36 mouse cellular contexts compared by ENCODE assay signal in genomic region chr1:86399322-86399721, GRCm38 (mm10). TPM values are rescaled to one million over a fixed set of nuclear protein-coding genes. Genes with fewer than 3 reads are reported as not detected.
DNase-seq lines count a peak whose midpoint lies in the region; ATAC-seq and TF ChIP-seq lines count a peak whose summit lies in the region.
"Had no signal": no experiment of that assay in that cellular context is flagged by ENCODE, and none has a peak within 500 bp of the region (broad histone marks: within the 10 kb centered on the region; RNA-seq: fewer than 3 reads in every experiment).

No protein-coding gene starts in this region.

- no peak overlapping the region for H3K4me2 ChIP-seq in liver, postnatal 0 days (ENCODE audit: low read depth, low read length)
- H3K4me2 ChIP-seq in midbrain, embryonic 16.5 days (ENCODE audit: low read length), result no peak overlapping the region
- H3K4me2 ChIP-seq: embryonic facial prominence, embryonic 13.5 days; forebrain, embryonic 12.5 days; heart, embryonic 15.5 days; intestine, embryonic 15.5 days; limb, embryonic 13.5 days; lung, embryonic 14.5 days; neural tube, embryonic 13.5 days had no signal

- TF ChIP-seq EP300 in liver, postnatal 0 days (IDR thresholded peaks at IDR 0.05; ENCODE audit: low read depth), result no peak

- H3K9me3 ChIP-seq in liver, postnatal 0 days (ENCODE audit: low read length), result no peaks in the 10 kb centered on the region
- no peaks in the 10 kb centered on the region for H3K9me3 ChIP-seq in midbrain, embryonic 16.5 days (replicated peaks; ENCODE audit: control insufficient read depth, low read length, poor library complexity, severe bottlenecking)
- H3K9me3 ChIP-seq: embryonic facial prominence, embryonic 13.5 days; forebrain, embryonic 12.5 days; heart, embryonic 15.5 days; hindbrain, embryonic 10.5 days; intestine, embryonic 15.5 days; limb, embryonic 13.5 days; neural tube, embryonic 13.5 days had no signal

- H3K4me1 ChIP-seq in liver, postnatal 0 days (ENCODE audit: insufficient read depth), result peaks cover 8% of the 10 kb centered on the region; the same call in 1 of the 2 replicates
- no peaks in the 10 kb centered on the region for H3K4me1 ChIP-seq in midbrain, embryonic 16.5 days (ENCODE audit: control insufficient read depth, insufficient read depth, low read length)
- H3K4me1 ChIP-seq: embryonic facial prominence, embryonic 13.5 days; forebrain, embryonic 12.5 days; neural tube, embryonic 13.5 days had no signal

- ATAC-seq in hematopoietic stem cell, adult 5-6 weeks (replicated peaks in 1 of 2; ENCODE audit: insufficient read depth in 1 of 2, low FRiP score in 2 of 2, low TSS enrichment in 1 of 2, low read depth in 1 of 2, poor library complexity in 2 of 2, severe bottlenecking in 2 of 2), result peak; percentile 50 to 56; a peak in 2 of 4 replicates
- ATAC-seq in liver, postnatal 0 days, result peak; percentile 41
- ATAC-seq in neutrophil, adult 5-6 weeks (ENCODE audit: extremely low read depth, insufficient number of reproducible peaks, low FRiP score, poor library complexity, severe bottlenecking), result peak; percentile 86
- no peak for ATAC-seq in midbrain, embryonic 16.5 days
- ATAC-seq: activated CD4-positive, CD25-positive, alpha-beta regulatory T cell, adult 4 months; hindbrain, embryonic 16.5 days; intestine, embryonic 15.5 days had no signal

- no peak overlapping the region for H3K4me3 ChIP-seq in liver, postnatal 0 days (ENCODE audit: low read depth, low read length)
- H3K4me3 ChIP-seq in midbrain, embryonic 16.5 days (ENCODE audit: low read depth, low read length), result no peak overlapping the region
- H3K4me3 ChIP-seq: embryonic facial prominence, embryonic 13.5 days; erythroblast, embryonic 14.5 days; forebrain, embryonic 12.5 days; heart, embryonic 15.5 days; hindbrain, embryonic 10.5 days; intestine, embryonic 15.5 days; limb, embryonic 13.5 days; myocyte; neural tube, embryonic 13.5 days had no signal

- H3K36me3 ChIP-seq in liver, postnatal 0 days (replicated peaks; ENCODE audit: insufficient read depth, low read length), result no peaks in the 10 kb centered on the region
- H3K36me3 ChIP-seq in midbrain, embryonic 16.5 days (ENCODE audit: control insufficient read depth, insufficient read depth, low read length), result no peaks in the 10 kb centered on the region
- H3K36me3 ChIP-seq: embryonic facial prominence, embryonic 13.5 days; forebrain, embryonic 12.5 days; heart, embryonic 15.5 days; hindbrain, embryonic 10.5 days; intestine, embryonic 15.5 days; limb, embryonic 13.5 days; neural tube, embryonic 13.5 days had no signal

- TF ChIP-seq CTCF in liver, postnatal 0 days (IDR thresholded peaks at IDR 0.05; ENCODE audit: low read depth), result no peak

- DNase-seq in lung, postnatal 36 days, result peak; percentile 48
- no peak for DNase-seq in lung, postnatal 10 days
- DNase-seq in liver, postnatal 0 days, result no peak
- DNase-seq in adrenal gland, adult 18-20 months (ENCODE audit: low spot score in 2 of 2), result no peak
- DNase-seq in embryo, embryonic 9.5 days (ENCODE audit: extremely low spot score), result no peak
- DNase-seq: adrenal gland, postnatal 14 days; cerebellum, adult 11 months; cerebellum, postnatal 10 days; kidney, adult 8-10 months; kidney, postnatal 25 days; layer of hippocampus, postnatal 36 days; lung, embryonic 14.5 days; midbrain, embryonic 14.5 days; thymus, adult 18-20 months; thymus, postnatal 36 days had no signal

- no peak overlapping the region for H3K9ac ChIP-seq in liver, postnatal 0 days (replicated peaks)
- no peak overlapping the region for H3K9ac ChIP-seq in midbrain, embryonic 16.5 days (ENCODE audit: low read depth, low read length)
- H3K9ac ChIP-seq: embryonic facial prominence, embryonic 13.5 days; forebrain, embryonic 12.5 days; heart, embryonic 15.5 days; intestine, embryonic 15.5 days; limb, embryonic 13.5 days; lung, embryonic 14.5 days; neural tube, embryonic 13.5 days had no signal

- H3K27me3 ChIP-seq in liver, postnatal 0 days (ENCODE audit: insufficient read depth, low read length), result no peaks in the 10 kb centered on the region
- no peaks in the 10 kb centered on the region for H3K27me3 ChIP-seq in midbrain, embryonic 16.5 days (ENCODE audit: control insufficient read depth, insufficient read depth, low read depth, low read length)
- H3K27me3 ChIP-seq: embryonic facial prominence, embryonic 13.5 days; forebrain, embryonic 12.5 days; heart, embryonic 15.5 days; intestine, embryonic 15.5 days; limb, embryonic 13.5 days; neural tube, embryonic 13.5 days had no signal

- WGBS in liver, postnatal 0 days (ENCODE audit: insufficient replicate concordance), result 40% methylated on average over 3 of the region's 3 CpGs
- 82% methylated on average over 3 of the region's 3 CpGs for WGBS in midbrain, embryonic 16.5 days

- no peak overlapping the region for H3K27ac ChIP-seq in liver, postnatal 0 days (ENCODE audit: low read depth)
- no peak overlapping the region for H3K27ac ChIP-seq in midbrain, embryonic 16.5 days (ENCODE audit: low read length)
- H3K27ac ChIP-seq: embryonic facial prominence, embryonic 13.5 days; forebrain, embryonic 12.5 days; heart, embryonic 15.5 days; hindbrain, embryonic 10.5 days; intestine, embryonic 15.5 days; limb, embryonic 13.5 days; neural tube, embryonic 13.5 days had no signal

RNA-seq across cellular contexts. Expression of gene Nmur1, which starts 26.7 kb away (rescaled TPM):
- not detected in 2 replicates for total RNA-seq in hematopoietic stem cell, adult 5-6 weeks (2017)
- not detected in 2 replicates for polyA plus RNA-seq in liver, postnatal 0 days (2015; fragmentation: Nextera tagmentation; extraction: Ambion mirVana)
- not detected in 2 replicates for total RNA-seq in neutrophil, adult 5-6 weeks (2017)
- not detected for total RNA-seq in adrenal gland, adult 18-20 months (2021)
- 0.11 TPM in 1 of 2 replicates, not detected in the other for polyA plus RNA-seq in midbrain, embryonic 16.5 days (2015; fragmentation: Nextera tagmentation; extraction: Ambion mirVana)
- total RNA-seq: adrenal gland, postnatal 14 days; gastrocnemius, adult 18-20 months; gastrocnemius, postnatal 4 days; layer of hippocampus, adult 8-10 months; layer of hippocampus, postnatal 36 days; megakaryocyte-erythroid progenitor cell, adult 5-6 weeks had no signal
- polyA plus RNA-seq: embryonic facial prominence, embryonic 13.5 days; erythroblast, embryonic 14.5 days; forebrain, embryonic 12.5 days; heart, embryonic 15.5 days; limb, embryonic 13.5 days; lung, embryonic 14.5 days; midbrain, embryonic 14.5 days; myocyte; stomach, embryonic 16.5 days had no signal

RNA-seq across cellular contexts. Expression of gene Tex44, which starts 26.8 kb away (rescaled TPM):
- total RNA-seq in hematopoietic stem cell, adult 5-6 weeks (2017), result not detected in 2 replicates
- not detected in 2 replicates for polyA plus RNA-seq in liver, postnatal 0 days (2015; fragmentation: Nextera tagmentation; extraction: Ambion mirVana)
- not detected in 2 replicates for total RNA-seq in neutrophil, adult 5-6 weeks (2017)
- total RNA-seq in adrenal gland, adult 18-20 months (2021), result not detected
- not detected in 2 replicates for polyA plus RNA-seq in midbrain, embryonic 16.5 days (2015; fragmentation: Nextera tagmentation; extraction: Ambion mirVana)
- total RNA-seq: adrenal gland, postnatal 14 days; ES-E14; gastrocnemius, adult 18-20 months; gastrocnemius, postnatal 4 days; layer of hippocampus, adult 8-10 months; layer of hippocampus, postnatal 36 days; left cerebral cortex, postnatal 10 days; megakaryocyte-erythroid progenitor cell, adult 5-6 weeks had no signal
- polyA plus RNA-seq: activated CD4-positive, CD25-positive, alpha-beta regulatory T cell, adult 4 months; embryonic facial prominence, embryonic 13.5 days; erythroblast, embryonic 14.5 days; forebrain, embryonic 12.5 days; heart, embryonic 15.5 days; hindbrain, embryonic 10.5 days; hindbrain, embryonic 16.5 days; intestine, embryonic 15.5 days; limb, embryonic 13.5 days; lung, embryonic 14.5 days; midbrain, embryonic 14.5 days; myocyte; neural tube, embryonic 13.5 days; stomach, embryonic 16.5 days had no signal

RNA-seq across cellular contexts. Expression of gene Ncl, which starts 40.1 kb away (rescaled TPM):
- total RNA-seq in hematopoietic stem cell, adult 5-6 weeks (2017), result 725 and 1,004 TPM in 2 replicates
- polyA plus RNA-seq in liver, postnatal 0 days (2015; fragmentation: Nextera tagmentation; extraction: Ambion mirVana), result 169 and 175 TPM in 2 replicates
- total RNA-seq in neutrophil, adult 5-6 weeks (2017), result 236 and 246 TPM in 2 replicates
- total RNA-seq in adrenal gland, adult 18-20 months (2021), result 100 to 1,000 TPM; 158 to 212 TPM
- polyA plus RNA-seq in midbrain, embryonic 16.5 days (2015; fragmentation: Nextera tagmentation; extraction: Ambion mirVana), result 195 and 213 TPM in 2 replicates
